Mouse (Mus musculus): ENCODE measurements around the gene Med15. TPM values are rescaled to one million over a fixed set of nuclear protein-coding genes. Genes with fewer than 3 reads are reported as not detected.
"Not testable (repeated sequence)": the region's sequence is repeated elsewhere in the genome, so short reads cannot be mapped to it uniquely, and the experiment has no call there.

Med15 gene
- total RNA-seq, 2 experiments from 2014 or later, result 66.3 to 69.1 TPM

GRCm38 (mm10) chr16:17632580-17632979 lies 100.1 kb downstream of the Med15 start:
- intact Hi-C loops (cut with DNase I), result no loop called here
- DNase-seq (ENCODE audit: low spot score in 2 of 2), result peak in 1 of 2 experiments; percentile 42

- intact Hi-C loops (cut with DNase I), result no loop called here
- peak in 1 of 2 experiments; percentile 58 for DNase-seq (ENCODE audit: low spot score in 2 of 2)
These were observed 106.5 kb downstream of the Med15 start for GRCm38 (mm10) chr16:17626269-17626555.

GRCm38 (mm10) chr16:17625488-17626268 lies 107.0 kb downstream of the Med15 start:
- intact Hi-C loops (cut with DNase I), result no loop called here

GRCm38 (mm10) chr16:17621936-17622335 lies 110.8 kb downstream of the Med15 start:
- intact Hi-C loops (cut with DNase I), result no loop called here
- no peak for DNase-seq (ENCODE audit: low spot score in 2 of 2)

More at GRCm38 (mm10) chr16:17625488-17626268, 107.0 kb downstream of the Med15 start:
- DNase-seq (ENCODE audit: low spot score in 2 of 2), result peak in 1 of 2 experiments; percentile 33

GRCm38 (mm10) chr16:17619198-17620105 lies 113.2 kb downstream of the Med15 start, which contains the start of gene Smpd4:
TSS of gene Smpd4 (plus strand) at chr16:17619354.
- intact Hi-C loops (cut with DNase I), result no loop called here
- peak; percentile 87 to 90 for DNase-seq (ENCODE audit: low spot score in 2 of 2)

GRCm38 (mm10) chr16:17617922-17618565 lies 114.6 kb downstream of the Med15 start:
- peak; percentile 48 to 56 for DNase-seq (ENCODE audit: low spot score in 2 of 2)
- intact Hi-C loops (cut with DNase I), result no loop called here

- intact Hi-C loops (cut with DNase I), result no loop called here
- DNase-seq (ENCODE audit: low spot score in 2 of 2), result no peak
These were observed 116.5 kb downstream of the Med15 start for GRCm38 (mm10) chr16:17616212-17616611.

- intact Hi-C loops (cut with DNase I), result loop anchor here (2.0 kb wide), 1 partner anchor 56 kb away; no protein-coding TSS in a partner anchor
- not testable (repeated sequence) for DNase-seq (ENCODE audit: low spot score in 2 of 2)
These were observed 118.0 kb downstream of the Med15 start for GRCm38 (mm10) chr16:17614740-17615139.

- peak in 1 of 2 experiments; percentile 80 for DNase-seq (ENCODE audit: low spot score in 2 of 2)
- intact Hi-C loops (cut with DNase I), result no loop called here
These were observed 121.3 kb downstream of the Med15 start for GRCm38 (mm10) chr16:17611383-17611782.

GRCm38 (mm10) chr16:17605684-17606083 lies 127.0 kb downstream of the Med15 start:
- DNase-seq (ENCODE audit: low spot score in 2 of 2), result peak in 1 of 2 experiments; percentile 70
- intact Hi-C loops (cut with DNase I), result no loop called here

- no peak for DNase-seq (ENCODE audit: low spot score in 2 of 2)
- intact Hi-C loops (cut with DNase I), result no loop called here
These were observed 127.8 kb downstream of the Med15 start for GRCm38 (mm10) chr16:17604941-17605340.

Other genes starting within 250 kb of the Med15 start
- gene Aifm3, start 243.3 kb downstream of the Med15 start, total RNA-seq (2021), result 100 to 1,000 TPM in 1 of 2 experiments, 10 to 100 TPM in 1; 96.9 to 100 TPM
- gene Lztr1, start 224.2 kb downstream of the Med15 start, total RNA-seq (2021), result 100 to 1,000 TPM; 149 TPM
- gene Thap7, start 201.8 kb downstream of the Med15 start, total RNA-seq (2021), result 10 to 100 TPM; 43.7 to 45.4 TPM
- under 1 TPM; 0.71 to 0.85 TPM for gene Lrrc74b, start 171.6 kb downstream of the Med15 start, total RNA-seq (2021)
- under 1 TPM; 0.80 to 0.99 TPM for gene P2rx6, start 171.0 kb downstream of the Med15 start, total RNA-seq (2021)
- gene Slc7a4, start 149.7 kb downstream of the Med15 start, total RNA-seq (2021), result 10 to 100 TPM; 83.2 to 87.4 TPM
- gene Smpd4, start 113.5 kb downstream of the Med15 start, total RNA-seq (2021), result 10 to 100 TPM; 62.4 to 63.8 TPM
- gene Ccdc74a, start 86.4 kb downstream of the Med15 start, total RNA-seq (2021), result 10 to 100 TPM; 22.3 to 26.4 TPM
- gene Klhl22, start 26.7 kb upstream of the Med15 start, total RNA-seq (2021), result 100 to 1,000 TPM in 1 of 2 experiments, 10 to 100 TPM in 1; 87.8 to 101 TPM
- gene Scarf2, start 64.4 kb upstream of the Med15 start, total RNA-seq (2021), result 1 to 10 TPM; 2.9 to 3.2 TPM
- 1 to 10 TPM; 4.7 to 5.4 TPM for gene B830017H08Rik, start 100.2 kb upstream of the Med15 start, total RNA-seq (2021)
- gene Car15, start 105.5 kb upstream of the Med15 start, total RNA-seq (2021), result 10 to 100 TPM; 12.3 to 13.8 TPM
- 1 to 10 TPM; 1.9 to 2.9 TPM for gene Gm20518, start 158.8 kb upstream of the Med15 start, total RNA-seq (2021)
- gene Tssk1, start 161.3 kb upstream of the Med15 start, total RNA-seq (2021), result under 1 TPM in 1 of 2 experiments, not detected in 1; 0.09 TPM
- 100 to 1,000 TPM in 1 of 2 experiments, 10 to 100 TPM in 1; 98.0 to 102 TPM for gene Dgcr2, start 165.7 kb upstream of the Med15 start, total RNA-seq (2021)
- not detected for gene Tssk2, start 165.7 kb upstream of the Med15 start, total RNA-seq (2021)
- 10 to 100 TPM; 28.7 to 30.1 TPM for gene Ess2, start 178.5 kb upstream of the Med15 start, total RNA-seq (2021)
- gene Gsc2, start 182.2 kb upstream of the Med15 start, total RNA-seq (2021), result not detected
- 10 to 100 TPM; 39.5 to 46.0 TPM for gene Slc25a1, start 195.3 kb upstream of the Med15 start, total RNA-seq (2021)
- not detected for gene Vpreb2, start 247.5 kb upstream of the Med15 start, total RNA-seq (2021)